Mouse (Mus musculus) mature B cell (primary cell): Measurements from ENCODE around the gene Rapsn.

Source experiments
- in situ Hi-C: fragments of 300-500 bp; cut with MboI; formaldehyde crosslinking; loops from 2 replicates; pipeline ENCODE4 v1.14.3; 2019

Gene Rapsn

DNA sequence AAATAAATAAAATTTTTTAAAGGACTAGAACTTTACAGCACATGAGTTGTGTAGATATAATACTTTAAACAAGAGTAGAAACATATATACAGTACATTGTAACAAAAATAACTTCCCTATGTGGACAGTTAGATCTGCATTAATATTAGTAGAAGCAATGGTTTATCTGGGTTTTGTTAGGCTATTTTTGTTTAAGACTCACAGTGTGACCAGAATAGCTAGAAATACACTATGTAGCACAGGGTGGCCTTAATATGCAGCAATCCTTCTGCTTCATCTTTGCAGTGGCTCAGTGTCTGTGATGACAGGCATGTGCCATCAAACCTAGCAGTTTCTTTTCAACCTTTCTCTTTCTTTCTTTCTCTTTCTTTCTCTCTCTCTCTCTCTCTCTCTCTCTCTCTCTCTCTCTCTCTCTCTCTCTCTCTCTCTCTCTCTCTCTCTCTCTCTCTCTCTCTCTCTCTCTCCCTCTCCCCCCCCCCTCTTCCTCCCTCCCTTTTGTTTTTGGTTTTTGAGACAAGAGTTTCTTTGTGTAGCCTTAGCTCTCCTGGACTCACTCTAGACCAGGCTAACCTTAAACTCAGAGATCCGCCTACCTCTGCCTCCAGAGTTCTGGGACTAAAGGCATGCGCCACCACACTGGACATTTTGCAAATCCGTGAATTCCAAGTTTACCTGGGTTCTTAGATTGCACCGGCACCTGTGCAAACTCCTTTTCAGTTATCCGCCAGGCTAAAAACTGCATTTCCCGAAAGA, 17.9 kb downstream of the Rapsn start:
- in situ Hi-C loops: no loop called here

GRCm38 (mm10) chr2:91053934-91054382, 18.5 kb downstream of the Rapsn start, which contains the start of gene Psmc3:
Gene Psmc3, plus strand, starts transcription at chr2:91054009.
- in situ Hi-C loops: no loop called here

DNA sequence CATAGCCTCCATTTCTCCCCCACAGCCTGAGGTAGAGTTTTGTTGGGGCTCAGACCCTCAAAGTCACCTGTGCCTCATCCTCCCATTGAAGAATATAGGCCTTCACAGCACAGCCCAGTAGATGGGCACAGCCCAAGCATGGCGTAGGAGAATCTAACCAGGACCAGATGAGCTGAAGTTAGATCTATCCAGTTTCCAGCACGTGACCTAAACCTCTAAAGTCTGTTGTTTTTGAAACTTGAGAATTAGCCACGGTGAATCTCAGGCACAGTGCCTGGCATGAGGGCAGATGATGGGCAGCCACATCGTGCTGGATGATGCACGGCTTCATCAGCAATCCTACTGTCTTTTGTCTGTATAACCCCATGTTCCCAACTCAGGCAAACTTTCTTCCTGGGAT, 23.0 kb downstream of the Rapsn start:
- in situ Hi-C loops: no loop called here

DNA sequence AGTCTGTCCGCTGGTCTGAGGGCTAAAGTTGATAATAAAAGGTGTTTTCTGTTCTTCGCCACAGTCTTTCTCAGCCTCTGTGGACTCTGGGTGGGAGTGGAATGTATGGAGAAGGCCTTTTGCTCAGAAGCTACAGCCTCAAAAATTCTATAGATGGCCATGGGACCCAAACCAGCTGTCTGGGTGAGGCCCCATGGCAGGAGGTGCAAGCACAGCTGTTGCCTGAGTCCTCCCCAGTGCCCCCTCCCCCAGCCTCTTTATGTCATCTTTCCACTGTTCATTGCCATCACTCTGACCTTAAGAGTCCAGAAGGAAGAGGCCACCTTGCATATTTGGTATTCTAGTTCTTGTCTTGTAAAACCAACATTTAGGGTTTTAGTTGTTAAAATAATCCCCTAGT, 24.0 kb downstream of the Rapsn start:
- in situ Hi-C loops: no loop called here

- in situ Hi-C loops: no loop called here
These were observed 25.3 kb downstream of the Rapsn start for GRCm38 (mm10) chr2:91060544-91061355.

GRCm38 (mm10) chr2:91061849-91062481, 26.5 kb downstream of the Rapsn start:
- in situ Hi-C loops: no loop called here

DNA sequence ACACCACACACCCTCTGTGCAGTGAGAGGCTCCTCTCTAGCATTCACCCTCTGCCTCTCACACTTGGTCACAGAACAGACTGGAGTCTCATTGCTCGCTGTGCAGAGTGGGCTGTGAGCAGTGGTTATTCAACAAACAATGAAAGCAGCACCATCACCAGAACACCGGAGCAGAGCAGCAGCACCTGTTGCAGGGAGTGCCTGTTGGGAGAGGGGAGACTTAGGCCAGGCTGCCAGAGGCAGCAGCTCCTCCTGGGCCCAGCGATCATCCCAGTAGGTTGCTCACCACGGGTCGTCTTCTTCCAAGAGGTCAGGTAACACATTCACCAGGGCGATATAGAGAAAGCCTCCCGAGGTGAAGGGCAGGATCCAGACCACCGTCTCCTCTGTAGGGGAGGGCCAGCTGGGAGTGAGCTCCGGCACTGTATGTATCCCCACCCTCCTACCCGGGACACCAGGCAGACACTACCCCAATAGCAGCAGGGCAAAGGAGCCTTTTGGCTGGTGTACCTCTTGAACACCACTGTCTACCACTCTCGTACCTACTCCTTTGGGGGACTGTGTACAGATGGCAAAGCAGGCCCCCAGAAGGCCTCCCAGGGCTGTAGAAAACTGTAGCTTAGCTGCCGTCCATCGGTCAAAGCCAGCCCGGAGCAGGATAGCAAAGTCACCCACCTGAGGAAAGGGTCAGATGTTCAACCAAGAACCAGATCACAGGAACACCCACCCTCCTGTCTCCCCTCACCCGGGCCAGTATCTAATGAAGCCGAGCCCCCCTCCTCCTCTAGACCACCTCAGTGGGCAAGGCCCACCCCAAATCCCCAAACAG, 27.6 kb downstream of the Rapsn start:
- in situ Hi-C loops: no loop called here

GRCm38 (mm10) chr2:91064211-91064610, 28.8 kb downstream of the Rapsn start:
- in situ Hi-C loops: no loop called here

DNA sequence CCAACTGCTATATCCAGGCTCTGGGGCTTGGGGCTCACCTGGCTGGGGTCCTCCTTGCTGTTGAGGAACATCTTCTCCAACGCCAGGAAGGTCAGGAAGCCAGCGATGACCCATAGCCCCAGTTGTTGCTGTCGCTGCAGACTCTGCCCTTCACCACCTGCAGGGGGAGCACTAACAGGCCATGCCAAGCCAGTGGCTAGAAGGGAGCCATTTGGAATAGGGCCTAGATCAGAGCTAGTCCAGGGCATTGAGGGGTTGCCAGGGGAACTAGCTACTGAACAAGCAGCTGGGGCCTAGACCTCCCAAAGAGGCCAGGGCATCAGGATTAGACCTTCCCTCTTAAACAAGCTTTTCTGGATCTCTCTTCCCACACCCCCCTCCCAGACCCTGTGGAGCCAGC, 30.1 kb downstream of the Rapsn start:
- in situ Hi-C loops: no loop called here

GRCm38 (mm10) chr2:91066455-91066854, 31.0 kb downstream of the Rapsn start:
- in situ Hi-C loops: no loop called here

- in situ Hi-C loops: no loop called here
These were observed 32.9 kb downstream of the Rapsn start for GRCm38 (mm10) chr2:91068162-91068871.

DNA sequence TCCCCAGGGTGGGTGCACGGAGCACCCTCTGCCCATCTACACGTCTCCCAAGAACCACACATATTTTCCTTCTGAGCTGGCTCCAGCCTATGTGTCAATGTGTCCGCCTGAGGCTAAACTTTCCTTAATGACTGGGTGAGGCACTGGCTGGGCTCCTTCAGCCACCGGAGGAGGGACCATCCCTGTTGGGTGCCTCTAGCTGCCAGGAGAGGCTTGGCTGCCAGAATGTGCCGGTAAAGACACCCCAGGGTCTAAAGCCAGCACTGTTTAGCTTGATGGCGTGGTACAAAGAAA, 33.4 kb downstream of the Rapsn start:
- in situ Hi-C loops: no loop called here

DNA sequence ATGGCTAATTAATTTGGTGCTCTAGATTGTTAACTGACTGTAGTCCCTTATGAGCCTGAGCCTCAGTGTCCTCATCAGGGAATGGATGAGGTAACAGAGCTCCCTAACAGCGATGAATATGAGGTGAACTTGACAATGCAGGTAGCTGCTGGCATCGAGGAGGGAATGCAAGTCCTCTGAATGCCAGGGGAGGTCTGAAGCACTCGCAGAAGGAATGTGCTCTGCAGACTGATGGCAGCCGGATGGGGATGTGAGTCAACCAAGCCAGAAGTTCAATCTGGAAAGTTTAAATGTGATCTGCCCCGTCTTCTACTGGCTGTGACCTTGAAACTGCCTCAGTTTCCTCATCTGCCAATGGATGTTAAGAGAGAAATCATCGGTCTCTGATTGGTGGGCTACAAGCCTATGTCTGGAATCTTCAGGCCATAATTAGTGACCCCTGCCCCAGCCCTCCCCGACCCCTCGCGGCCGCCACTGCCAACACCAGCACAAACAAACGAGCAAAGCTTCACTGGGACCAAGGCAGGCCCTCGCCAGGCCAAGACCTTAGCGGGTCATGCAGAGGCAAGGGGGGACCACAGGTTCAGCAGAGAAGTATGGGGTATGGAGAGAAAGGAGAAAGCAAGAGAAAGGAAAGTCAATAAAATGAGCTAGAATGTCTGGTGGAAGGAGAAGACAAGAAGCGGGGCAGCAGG, 34.0 kb downstream of the Rapsn start:
- in situ Hi-C loops: no loop called here

DNA sequence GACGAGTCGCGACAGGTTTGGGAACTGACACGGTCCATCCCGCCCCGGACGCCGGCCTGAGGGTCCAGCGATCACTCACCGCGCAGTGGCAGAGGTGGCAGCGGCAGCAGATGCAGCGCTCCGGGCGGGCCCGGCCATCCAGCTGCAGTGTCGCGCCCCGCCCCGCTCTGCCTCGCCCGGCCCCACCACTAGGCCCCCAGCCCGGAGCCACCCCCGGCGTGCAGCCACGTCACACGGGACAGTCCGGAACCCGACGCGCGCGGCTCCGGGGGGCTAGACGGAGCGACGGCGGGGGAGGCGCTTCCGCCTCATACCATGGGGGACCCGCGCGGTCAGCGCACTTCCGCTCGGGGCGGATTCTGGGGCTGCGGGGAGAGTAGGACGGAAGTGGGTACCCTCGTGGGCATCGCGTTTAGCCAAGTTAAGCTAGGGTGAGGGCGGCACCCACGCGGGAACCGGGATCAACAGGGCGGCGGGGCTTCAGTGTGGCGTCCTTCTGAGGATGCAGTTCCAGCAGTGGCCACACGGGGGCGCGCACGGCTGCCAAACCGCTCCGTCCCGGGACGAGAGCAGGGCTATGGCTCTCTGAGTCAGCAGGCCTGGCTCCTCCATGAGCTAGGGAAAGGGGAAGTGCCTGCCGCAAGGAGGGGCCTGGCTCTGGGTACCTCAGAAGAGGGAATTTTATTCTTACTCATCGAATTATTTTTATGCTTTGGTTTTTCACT, 34.8 kb downstream of the Rapsn start, which contains the start of gene Slc39a13:
Gene Slc39a13 (minus strand): TSS at position 342 of the 725 bp plus-strand sequence.
- in situ Hi-C loops: loop anchor here (5.0 kb wide), 1 partner anchor 37 kb away; no protein-coding TSS in a partner anchor

- in situ Hi-C loops: loop anchor here (5.0 kb wide), 1 partner anchor 36 kb away; no protein-coding TSS in a partner anchor
These were observed 35.6 kb downstream of the Rapsn start for GRCm38 (mm10) chr2:91071059-91071458.

- in situ Hi-C loops: loop anchor here (5.0 kb wide), 1 partner anchor 35 kb away; no protein-coding TSS in a partner anchor
These were observed 36.7 kb downstream of the Rapsn start for GRCm38 (mm10) chr2:91072092-91072491.

DNA sequence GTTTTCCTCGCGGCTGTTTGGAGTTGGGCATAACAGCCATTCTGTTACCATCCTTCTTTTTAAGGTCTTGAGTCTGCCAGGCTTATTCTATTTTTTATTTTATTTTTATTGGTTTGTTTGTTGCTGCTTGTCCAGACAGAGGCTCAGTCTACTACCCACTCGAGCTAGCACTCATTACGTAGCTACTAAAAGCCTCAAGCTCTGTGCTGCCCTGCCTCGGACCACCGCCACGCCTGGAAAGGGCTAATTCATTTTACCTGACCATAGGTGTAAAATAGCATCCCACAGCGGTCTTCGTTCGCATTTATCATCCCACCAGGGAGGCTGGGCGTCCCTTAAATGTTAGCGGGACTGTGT, 42.5 kb downstream of the Rapsn start:
- in situ Hi-C loops: no loop called here

DNA sequence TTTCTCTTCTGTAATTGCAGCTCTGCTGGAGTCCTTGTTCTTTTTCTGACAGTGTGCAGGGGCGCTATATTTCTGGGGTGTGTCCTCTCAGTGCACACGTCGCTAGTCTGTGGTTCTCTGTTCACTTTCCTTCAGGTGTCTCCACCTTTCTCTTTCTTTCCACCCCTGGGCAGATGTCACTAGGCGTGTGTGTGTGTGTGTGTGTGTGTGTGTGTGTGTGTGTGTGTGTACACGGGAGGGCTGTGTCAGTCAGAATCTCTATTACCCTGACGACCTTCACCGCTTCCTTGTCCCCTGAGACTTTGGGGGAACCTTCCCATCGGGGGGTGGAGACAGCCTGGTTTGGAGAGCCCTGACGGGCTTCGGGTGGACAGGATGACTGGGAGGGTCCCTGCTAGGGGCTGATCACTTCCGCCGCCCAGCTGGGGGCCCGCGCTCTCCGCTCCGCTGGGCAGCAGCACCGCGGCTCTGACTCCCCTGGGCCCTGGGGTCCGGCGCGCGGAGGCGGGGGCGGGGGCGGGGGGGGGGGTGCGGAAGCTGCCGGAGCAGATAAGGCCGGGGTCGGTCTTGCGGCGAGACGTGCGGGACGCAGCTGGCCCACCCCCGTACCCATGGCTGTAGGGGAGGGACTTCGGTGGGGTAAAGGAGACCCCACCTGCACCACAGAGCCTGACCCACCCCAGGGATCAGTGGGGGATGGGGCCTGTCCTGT, 43.0 kb downstream of the Rapsn start:
- in situ Hi-C loops: no loop called here

- in situ Hi-C loops: no loop called here
These were observed 43.6 kb downstream of the Rapsn start for GRCm38 (mm10) chr2:91079026-91079384.
